Mouse (Mus musculus) duodenum, adult 2 months (tissue): ENCODE data around the gene Map3k11. TPM values are rescaled to one million over a fixed set of nuclear protein-coding genes. Genes with fewer than 3 reads are reported as not detected.

Experiments
- polyA plus RNA-seq: library from polyadenylated mRNA; depleted of rRNA; stranded (reverse); fragments of >200 nt; gene quantifications from 2 replicates; pipeline ENCODE4 v1.2.3, GENCODE M21; 2012; ENCODE audit warnings: low replicate concordance; rRNA removed

Gene Map3k11
- polyA plus RNA-seq: 93.9 and 146 TPM in 2 replicates

GRCm38 (mm10) chr19:5688200-5689087 lies at the start of gene Map3k11, which contains the start of gene Pcnx3:
TSS of gene Map3k11 (plus strand) at chr19:5688742.
TSS of gene Pcnx3 (minus strand) at chr19:5688908.

GRCm38 (mm10) chr19:5662981-5663913 lies 25.3 kb upstream of the Map3k11 start, which contains the start of gene Sipa1:
TSS of gene Sipa1 (minus strand) at chr19:5663707.

GRCm38 (mm10) chr19:5704163-5704800 lies 15.7 kb downstream of the Map3k11 start, which contains the start of gene Kcnk7:
TSS of gene Kcnk7 (plus strand) at chr19:5704367.

GRCm38 (mm10) chr19:5725767-5726515 lies 37.4 kb downstream of the Map3k11 start, which contains the start of gene Ehbp1l1:
TSS of gene Ehbp1l1 (minus strand) at chr19:5726317.

GRCm38 (mm10) chr19:5729444-5729815 lies 40.9 kb downstream of the Map3k11 start, which contains the start of gene Fam89b:
TSS of gene Fam89b (minus strand) at chr19:5729653.

GRCm38 (mm10) chr19:5740320-5741317 lies 52.1 kb downstream of the Map3k11 start, which contains the start of gene Ltbp3:
TSS of gene Ltbp3 (plus strand) at chr19:5740904.

Other genes with a start within 250 kb of the Map3k11 start
- 0.43 and 3.2 TPM in 2 replicates for gene Fosl1, start 241.2 kb upstream of the Map3k11 start, polyA plus RNA-seq
- 3.0 and 4.1 TPM in 2 replicates for gene Ccdc85b, start 230.8 kb upstream of the Map3k11 start, polyA plus RNA-seq
- 77.1 and 157 TPM in 2 replicates for gene Fibp, start 228.1 kb upstream of the Map3k11 start, polyA plus RNA-seq
- gene Ctsw, start 220.2 kb upstream of the Map3k11 start, polyA plus RNA-seq: 3.0 and 8.9 TPM in 2 replicates
- 24.2 and 26.7 TPM in 2 replicates for gene Efemp2, start 214.8 kb upstream of the Map3k11 start, polyA plus RNA-seq
- 24.4 and 30.3 TPM in 2 replicates for gene Mus81, start 200.3 kb upstream of the Map3k11 start, polyA plus RNA-seq
- gene Cfl1, start 198.3 kb upstream of the Map3k11 start, polyA plus RNA-seq: 354 and 628 TPM in 2 replicates
- gene 1700020D05Rik, start 185.0 kb upstream of the Map3k11 start, polyA plus RNA-seq: 0.19 TPM in 1 of 2 replicates, not detected in the other
- gene Snx32, start 178.2 kb upstream of the Map3k11 start, polyA plus RNA-seq: 2.3 and 3.4 TPM in 2 replicates
- gene Ovol1, start 128.1 kb upstream of the Map3k11 start, polyA plus RNA-seq: 50.7 and 55.8 TPM in 2 replicates
- 27.3 and 37.3 TPM in 2 replicates for gene Ap5b1, start 120.7 kb upstream of the Map3k11 start, polyA plus RNA-seq
- 55.0 and 64.6 TPM in 2 replicates for gene Rnaseh2c, start 86.9 kb upstream of the Map3k11 start, polyA plus RNA-seq
- 28.1 and 29.4 TPM in 2 replicates for gene Kat5, start 78.5 kb upstream of the Map3k11 start, polyA plus RNA-seq
- 63.4 and 69.8 TPM in 2 replicates for gene Rela, start 51.3 kb upstream of the Map3k11 start, polyA plus RNA-seq
- 31.8 and 39.3 TPM in 2 replicates for gene Sipa1, start 25.0 kb upstream of the Map3k11 start, polyA plus RNA-seq
- gene Pcnx3, start 166 bp downstream of the Map3k11 start, polyA plus RNA-seq: 123 and 125 TPM in 2 replicates
- gene Kcnk7, start 15.6 kb downstream of the Map3k11 start, polyA plus RNA-seq: 0.49 TPM in 1 of 2 replicates, not detected in the other
- gene Ehbp1l1, start 37.6 kb downstream of the Map3k11 start, polyA plus RNA-seq: 67.9 and 83.9 TPM in 2 replicates
- gene Fam89b, start 40.9 kb downstream of the Map3k11 start, polyA plus RNA-seq: 93.2 and 129 TPM in 2 replicates
- gene Ltbp3, start 52.2 kb downstream of the Map3k11 start, polyA plus RNA-seq: 22.6 and 31.6 TPM in 2 replicates
- gene Scyl1, start 82.7 kb downstream of the Map3k11 start, polyA plus RNA-seq: 42.2 and 55.8 TPM in 2 replicates
- 28.3 and 53.0 TPM in 2 replicates for gene Frmd8, start 186.5 kb downstream of the Map3k11 start, polyA plus RNA-seq
- gene Slc25a45, start 189.1 kb downstream of the Map3k11 start, polyA plus RNA-seq: 349 and 397 TPM in 2 replicates
- gene Tigd3, start 205.4 kb downstream of the Map3k11 start, polyA plus RNA-seq: 1.5 and 2.8 TPM in 2 replicates
- 46.6 and 58.0 TPM in 2 replicates for gene Dpf2, start 224.3 kb downstream of the Map3k11 start, polyA plus RNA-seq
- gene Cdc42ep2, start 236.1 kb downstream of the Map3k11 start, polyA plus RNA-seq: 9.9 and 31.6 TPM in 2 replicates